Mouse (Mus musculus): ENCODE measurements at regions not wholly inside any gene's neighbourhood (a gene's known extent, or its start where the extent isn't known, plus 50 kb on each side); places are given as distances from the start of the nearest gene placed in this dataset.

GRCm38 (mm10) chr2:168352626-168353025 is 71.1 kb upstream of the Kcng1 start:
- TF ChIP-seq ZC3H11A (IDR thresholded peaks at IDR 0.05; ENCODE audit: borderline replicate concordance, low read depth, low read length) (no peak), ZNF384 (IDR thresholded peaks at IDR 0.05; ENCODE audit: low read depth, low read length) (no peak), CHD2 (IDR thresholded peaks at IDR 0.05; ENCODE audit: low read depth, low read length) (no peak), HCFC1 (IDR thresholded peaks at IDR 0.05; ENCODE audit: borderline replicate concordance, insufficient read depth, low read length) (no peak)

Data from ES-E14 (cell line).